ENCODE assay signal across 11 mouse cellular contexts in the genomic region with DNA sequence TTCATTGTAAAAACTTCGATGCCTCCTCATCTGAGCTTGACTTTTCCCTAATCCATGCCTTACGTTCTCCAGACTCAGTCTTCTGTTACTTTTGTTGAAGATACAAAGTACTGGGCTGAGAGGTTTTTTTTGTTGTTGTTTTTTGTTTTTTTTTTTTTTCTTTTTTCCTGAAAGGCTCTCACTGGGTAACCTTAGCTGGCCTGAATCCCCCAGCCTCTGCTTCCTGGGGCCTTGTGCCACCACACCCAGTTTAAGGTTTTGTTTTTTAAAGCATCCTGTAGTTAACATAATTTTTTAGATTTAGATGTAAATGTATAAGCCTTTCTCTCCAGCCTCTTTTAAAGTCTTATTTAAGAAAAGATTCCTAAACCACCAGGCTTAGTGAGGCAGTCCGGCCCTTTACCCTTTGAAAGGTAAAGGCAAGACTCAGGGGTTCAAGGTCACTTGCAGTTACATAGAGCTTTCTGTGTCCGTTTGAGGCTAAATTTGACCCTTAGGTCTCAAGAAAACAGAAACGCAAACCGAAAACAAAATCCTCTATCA. TPM values are rescaled to one million over a fixed set of nuclear protein-coding genes. Genes with fewer than 3 reads are reported as not detected.
DNase-seq lines count a peak whose midpoint lies in the region; ATAC-seq lines count a peak whose summit lies in the region.
"Had no signal": no experiment of that assay in that cellular context is flagged by ENCODE, and none has a peak within 500 bp of the region (broad histone marks: within the 10 kb centered on the region; RNA-seq: fewer than 3 reads in every experiment).

No protein-coding gene starts in this region.

- H3K36me3 ChIP-seq in heart, embryonic 16.5 days (ENCODE audit: control insufficient read depth, insufficient read depth): no peaks in the 10 kb centered on the region
- no peaks in the 10 kb centered on the region for H3K36me3 ChIP-seq in midbrain, embryonic 10.5 days
- no peaks in the 10 kb centered on the region for H3K36me3 ChIP-seq in midbrain, embryonic 11.5 days (ENCODE audit: control insufficient read depth, insufficient read depth, low read length)
- H3K36me3 ChIP-seq in embryonic facial prominence, embryonic 14.5 days (ENCODE audit: control insufficient read depth, insufficient read depth, low read length): no peaks in the 10 kb centered on the region
- no peaks in the 10 kb centered on the region for H3K36me3 ChIP-seq in limb, embryonic 10.5 days
- H3K36me3 ChIP-seq: stomach, embryonic 15.5 days had no signal

- H3K9me3 ChIP-seq in heart, embryonic 16.5 days (replicated peaks; ENCODE audit: control insufficient read depth, low read length): no peaks in the 10 kb centered on the region
- no peaks in the 10 kb centered on the region for H3K9me3 ChIP-seq in midbrain, embryonic 10.5 days (replicated peaks)
- H3K9me3 ChIP-seq in midbrain, embryonic 11.5 days (ENCODE audit: control insufficient read depth, low read length): no peaks in the 10 kb centered on the region
- H3K9me3 ChIP-seq in embryonic facial prominence, embryonic 14.5 days (ENCODE audit: control insufficient read depth, low read length): no peaks in the 10 kb centered on the region
- H3K9me3 ChIP-seq in limb, embryonic 10.5 days (replicated peaks): no peaks in the 10 kb centered on the region
- H3K9me3 ChIP-seq: stomach, embryonic 15.5 days had no signal

- 0 out of 2 replicates have a peak, but pooled peaks cover 2% of the 10 kb centered on the region for H3K27me3 ChIP-seq in heart, embryonic 16.5 days (ENCODE audit: control insufficient read depth, insufficient read depth, low read length)
- peaks cover 55% of the 10 kb centered on the region for H3K27me3 ChIP-seq in midbrain, embryonic 10.5 days (ENCODE audit: low read depth, poor library complexity, severe bottlenecking)
- H3K27me3 ChIP-seq in midbrain, embryonic 11.5 days (ENCODE audit: control insufficient read depth, insufficient read depth, low read length): peaks cover 2% of the 10 kb centered on the region; the same call in 1 of the 2 replicates
- H3K27me3 ChIP-seq in embryonic facial prominence, embryonic 14.5 days (replicated peaks; ENCODE audit: control insufficient read depth, insufficient read depth, low read length): peaks cover 25% of the 10 kb centered on the region
- H3K27me3 ChIP-seq in limb, embryonic 10.5 days (ENCODE audit: low read depth, poor library complexity, severe bottlenecking): peaks cover 53% of the 10 kb centered on the region
- H3K27me3 ChIP-seq: stomach, embryonic 15.5 days had no signal

- intact Hi-C loops in heart, postnatal 36 days (cut with DNase I): loop anchor here (10.0 kb wide), 1 partner anchor 112 kb away; no protein-coding TSS in a partner anchor

- no peak for ATAC-seq in heart, embryonic 16.5 days (replicated peaks; ENCODE audit: extremely low read depth, insufficient read depth, low FRiP score)
- no peak for ATAC-seq in midbrain, embryonic 11.5 days (ENCODE audit: low FRiP score)
- ATAC-seq in embryonic facial prominence, embryonic 14.5 days (ENCODE audit: low read depth): no peak

- no peak overlapping the region for H3K9ac ChIP-seq in heart, embryonic 16.5 days (ENCODE audit: low read length)
- no peak overlapping the region for H3K9ac ChIP-seq in midbrain, embryonic 11.5 days (ENCODE audit: low read length)
- no peak overlapping the region for H3K9ac ChIP-seq in embryonic facial prominence, embryonic 14.5 days (ENCODE audit: low read depth, low read length)
- H3K9ac ChIP-seq: stomach, embryonic 15.5 days had no signal

- H3K27ac ChIP-seq in heart, embryonic 16.5 days (ENCODE audit: low read length): no peak overlapping the region
- H3K27ac ChIP-seq in midbrain, embryonic 10.5 days (replicated peaks): peak overlapping the region; percentile 85
- H3K27ac ChIP-seq in midbrain, embryonic 11.5 days (ENCODE audit: low read depth, low read length): no peak overlapping the region; the same call in 1 of the 2 replicates
- no peak overlapping the region; the same call in 1 of the 2 replicates for H3K27ac ChIP-seq in embryonic facial prominence, embryonic 14.5 days (replicated peaks; ENCODE audit: low read depth, low read length)
- no peak overlapping the region for H3K27ac ChIP-seq in limb, embryonic 10.5 days
- H3K27ac ChIP-seq: stomach, embryonic 15.5 days had no signal

- no peak overlapping the region for H3K4me3 ChIP-seq in heart, embryonic 16.5 days (ENCODE audit: low read length)
- peak overlapping the region; percentile 41; the same call in 1 of the 2 replicates for H3K4me3 ChIP-seq in midbrain, embryonic 10.5 days
- H3K4me3 ChIP-seq in midbrain, embryonic 11.5 days (ENCODE audit: low read depth, low read length): no peak overlapping the region
- no peak overlapping the region for H3K4me3 ChIP-seq in embryonic facial prominence, embryonic 14.5 days (ENCODE audit: low read depth, low read length)
- no peak overlapping the region for H3K4me3 ChIP-seq in limb, embryonic 10.5 days
- H3K4me3 ChIP-seq: erythroblast, embryonic 14.5 days; myocyte had no signal

- H3K4me2 ChIP-seq in heart, embryonic 16.5 days (ENCODE audit: low read depth, low read length): peak overlapping the region; percentile 61; the same call in 1 of the 2 replicates
- H3K4me2 ChIP-seq in midbrain, embryonic 11.5 days: no peak overlapping the region; the same call in 1 of the 2 replicates
- peak overlapping the region; percentile 45 for H3K4me2 ChIP-seq in embryonic facial prominence, embryonic 14.5 days (ENCODE audit: low read depth, low read length)

- DNase-seq in heart, postnatal 36 days: no peak
- DNase-seq in midbrain, embryonic 10.5 days (ENCODE audit: low spot score): no peak
- DNase-seq in midbrain, embryonic 11.5 days (ENCODE audit: low spot score, missing footprints): no peak
- DNase-seq in embryonic facial prominence, embryonic 14.5 days (ENCODE audit: low spot score): no peak
- DNase-seq in natural killer cell, adult 2 months (ENCODE audit: low spot score in 2 of 2): no peak
- no peak for DNase-seq in limb, embryonic 10.5 days (ENCODE audit: low spot score)
- DNase-seq: thymus, postnatal 4 days had no signal

- H3K4me1 ChIP-seq in heart, embryonic 16.5 days (ENCODE audit: control insufficient read depth, insufficient read depth, low read length): peaks cover 7% of the 10 kb centered on the region; the same call in 1 of the 2 replicates
- H3K4me1 ChIP-seq in midbrain, embryonic 10.5 days: peaks cover 14% of the 10 kb centered on the region
- H3K4me1 ChIP-seq in midbrain, embryonic 11.5 days (ENCODE audit: control insufficient read depth, insufficient read depth, low read length): no peaks in the 10 kb centered on the region
- no peaks in the 10 kb centered on the region; the same call in 1 of the 2 replicates for H3K4me1 ChIP-seq in embryonic facial prominence, embryonic 14.5 days (ENCODE audit: control insufficient read depth, insufficient read depth, low read length)
- H3K4me1 ChIP-seq in limb, embryonic 10.5 days: peaks cover 5% of the 10 kb centered on the region
- H3K4me1 ChIP-seq: stomach, embryonic 15.5 days had no signal

- 50% methylated on average over 6 of the region's 6 CpGs for WGBS in heart, embryonic 16.5 days
- WGBS in midbrain, embryonic 10.5 days: 29% methylated on average over 6 of the region's 6 CpGs
- WGBS in midbrain, embryonic 11.5 days: 25% methylated on average over 6 of the region's 6 CpGs
- 31% methylated on average over 6 of the region's 6 CpGs for WGBS in embryonic facial prominence, embryonic 14.5 days
- 53% methylated on average over 6 of the region's 6 CpGs for WGBS in limb, embryonic 10.5 days

RNA-seq across cellular contexts. Expression of gene Usp9x, which starts 24.3 kb away (rescaled TPM):
- polyA plus RNA-seq in heart, embryonic 16.5 days (2015; fragmentation: Nextera tagmentation; extraction: Ambion mirVana): 16.9 and 19.6 TPM in 2 replicates
- 100 to 1,000 TPM; 153 to 174 TPM for total RNA-seq in heart, postnatal 36 days (2021)
- polyA plus RNA-seq in midbrain, embryonic 10.5 days (2016; fragmentation: Nextera tagmentation; extraction: Ambion mirVana): 29.1 and 39.2 TPM in 2 replicates
- 58.2 and 72.7 TPM in 2 replicates for polyA plus RNA-seq in midbrain, embryonic 11.5 days (2014; fragmentation: Nextera tagmentation; extraction: Ambion mirVana)
- polyA plus RNA-seq in embryonic facial prominence, embryonic 14.5 days (2014; fragmentation: Nextera tagmentation; extraction: Ambion mirVana): 54.5 and 58.9 TPM in 2 replicates
- polyA plus RNA-seq in limb, embryonic 10.5 days (2016; fragmentation: Nextera tagmentation; extraction: Ambion mirVana): 33.3 and 35.2 TPM in 2 replicates
